Mouse (Mus musculus): ENCODE measurements around the gene Sertad2.

The Sertad2 gene

GRCm38 (mm10) chr11:20542739-20543452 lies at the start of gene Sertad2:
TSS of gene Sertad2 (plus strand) at chr11:20543253.
- peak; percentile 95 for DNase-seq (ENCODE audit: low spot score in 2 of 2)

- no peak for DNase-seq (ENCODE audit: low spot score in 2 of 2)
Measured at GRCm38 (mm10) chr11:20493922-20494626, 49.0 kb upstream of the Sertad2 start.

- DNase-seq (ENCODE audit: low spot score in 2 of 2), result peak in 1 of 2 experiments; percentile 4
Measured at GRCm38 (mm10) chr11:20500516-20500915, 42.5 kb upstream of the Sertad2 start.

GRCm38 (mm10) chr11:20501160-20501955 lies 41.7 kb upstream of the Sertad2 start:
- no peak for DNase-seq (ENCODE audit: low spot score in 2 of 2)

GRCm38 (mm10) chr11:20513574-20513973 lies 29.5 kb upstream of the Sertad2 start:
- DNase-seq (ENCODE audit: low spot score in 2 of 2), result no peak

- DNase-seq (ENCODE audit: low spot score in 2 of 2), result no peak
Measured at GRCm38 (mm10) chr11:20514757-20515156, 28.3 kb upstream of the Sertad2 start.

GRCm38 (mm10) chr11:20521321-20521720 lies 21.7 kb upstream of the Sertad2 start:
- DNase-seq (ENCODE audit: low spot score in 2 of 2), result no peak

- no peak for DNase-seq (ENCODE audit: low spot score in 2 of 2)
Measured at GRCm38 (mm10) chr11:20522750-20523149, 20.3 kb upstream of the Sertad2 start.

- DNase-seq (ENCODE audit: low spot score in 2 of 2), result no peak
Measured at GRCm38 (mm10) chr11:20524435-20524834, 18.6 kb upstream of the Sertad2 start.

- DNase-seq (ENCODE audit: low spot score in 2 of 2), result no peak
Measured at GRCm38 (mm10) chr11:20525909-20526308, 17.1 kb upstream of the Sertad2 start.

- DNase-seq (ENCODE audit: low spot score in 2 of 2), result no peak
Measured at GRCm38 (mm10) chr11:20527901-20528300, 15.2 kb upstream of the Sertad2 start.

- no peak for DNase-seq (ENCODE audit: low spot score in 2 of 2)
Measured at GRCm38 (mm10) chr11:20531682-20531991, 11.4 kb upstream of the Sertad2 start.

- no peak for DNase-seq (ENCODE audit: low spot score in 2 of 2)
Measured at GRCm38 (mm10) chr11:20531992-20532881, 10.8 kb upstream of the Sertad2 start.

GRCm38 (mm10) chr11:20533231-20533630 lies 9.8 kb upstream of the Sertad2 start:
- DNase-seq (ENCODE audit: low spot score in 2 of 2), result no peak

- no peak for DNase-seq (ENCODE audit: low spot score in 2 of 2)
Measured at GRCm38 (mm10) chr11:20537221-20537620, 5.8 kb upstream of the Sertad2 start.

- no peak for DNase-seq (ENCODE audit: low spot score in 2 of 2)
Measured at GRCm38 (mm10) chr11:20538496-20538895, 4.6 kb upstream of the Sertad2 start.

- no peak for DNase-seq (ENCODE audit: low spot score in 2 of 2)
Measured at GRCm38 (mm10) chr11:20541280-20541679, 1.8 kb upstream of the Sertad2 start.

- no peak for DNase-seq (ENCODE audit: low spot score in 2 of 2)
Measured at GRCm38 (mm10) chr11:20541995-20542637, 937 bp upstream of the Sertad2 start.

- peak in 1 of 2 experiments; percentile 41 for DNase-seq (ENCODE audit: low spot score in 2 of 2)
Measured at GRCm38 (mm10) chr11:20543453-20544120, 534 bp downstream of the Sertad2 start.

GRCm38 (mm10) chr11:20544376-20544775 lies 1.3 kb downstream of the Sertad2 start:
- no peak for DNase-seq (ENCODE audit: low spot score in 2 of 2)
